In genomic region chr6:32931106-32931770, GRCm38 (mm10) we compare ENCODE assay signal across 20 mouse cellular contexts.
A peak's percentile ranks its signal among the peaks of the same experiment; 100 is the strongest.
DNase-seq lines count a peak whose midpoint lies in the region; ATAC-seq lines count a peak whose summit lies in the region.
"Had no signal": no experiment of that assay in that cellular context is flagged by ENCODE, and none has a peak within 500 bp of the region (broad histone marks: within the 10 kb centered on the region; RNA-seq: fewer than 3 reads in every experiment).

No protein-coding gene starts in this region.

- ATAC-seq in hindbrain, embryonic 14.5 days (ENCODE audit: low FRiP score), result no peak
- peak; percentile 67 for ATAC-seq in midbrain, embryonic 15.5 days (replicated peaks)
- ATAC-seq: lung, postnatal 0 days had no signal

- peaks cover 19% of the 10 kb centered on the region for H3K4me1 ChIP-seq in hindbrain, embryonic 14.5 days (replicated peaks; ENCODE audit: control insufficient read depth, insufficient read depth, low read length)
- H3K4me1 ChIP-seq in midbrain, embryonic 15.5 days, result peaks cover 10% of the 10 kb centered on the region
- H3K4me1 ChIP-seq: stomach, embryonic 15.5 days had no signal

- H3K36me3 ChIP-seq in hindbrain, embryonic 14.5 days (replicated peaks; ENCODE audit: control insufficient read depth, insufficient read depth), result no peaks in the 10 kb centered on the region
- no peaks in the 10 kb centered on the region for H3K36me3 ChIP-seq in midbrain, embryonic 15.5 days (replicated peaks)
- H3K36me3 ChIP-seq: stomach, embryonic 15.5 days had no signal

- no peak overlapping the region for H3K4me3 ChIP-seq in hindbrain, embryonic 14.5 days (replicated peaks; ENCODE audit: low read length)
- H3K4me3 ChIP-seq in midbrain, embryonic 15.5 days, result no peak overlapping the region
- H3K4me3 ChIP-seq: layer of hippocampus, adult 2 months; stomach, embryonic 15.5 days had no signal

- no peak overlapping the region for H3K27ac ChIP-seq in hindbrain, embryonic 14.5 days
- 0 out of 2 replicates have a peak overlapping the region, but pooled peaks have one; percentile 24 for H3K27ac ChIP-seq in midbrain, embryonic 15.5 days
- H3K27ac ChIP-seq: layer of hippocampus, adult 2 months; stomach, embryonic 15.5 days had no signal

- 27% methylated on average over 11 of the region's 11 CpGs for WGBS in hindbrain, embryonic 14.5 days
- WGBS in midbrain, embryonic 15.5 days, result 21% methylated on average over 11 of the region's 11 CpGs

- no peaks in the 10 kb centered on the region for H3K9me3 ChIP-seq in hindbrain, embryonic 14.5 days (ENCODE audit: control insufficient read depth, low read length)
- H3K9me3 ChIP-seq in midbrain, embryonic 15.5 days, result no peaks in the 10 kb centered on the region
- H3K9me3 ChIP-seq: stomach, embryonic 15.5 days had no signal

- DNase-seq in heart, adult 11 months, result peak; percentile 87
- no peak for DNase-seq in heart, postnatal 36 days
- DNase-seq in brain, adult 2 months (ENCODE audit: low read depth, low spot score), result peak; percentile 48
- DNase-seq in hindbrain, embryonic 14.5 days (ENCODE audit: low spot score), result peak; percentile 28
- DNase-seq in cerebellum, adult 11 months, result no peak
- DNase-seq in adrenal gland, adult 8-10 months, result no peak
- DNase-seq in left cerebral cortex, adult 9 months (ENCODE audit: low spot score in 2 of 2), result no peak
- DNase-seq: adrenal gland, postnatal 10 days; cerebellum, adult 8-10 months; gastrocnemius, postnatal 36 days; kidney, adult 18-20 months; kidney, postnatal 10 days; left cerebral cortex, postnatal 4 days; liver; thymus, adult 18-20 months; thymus, postnatal 4 days had no signal

- no peak overlapping the region for H3K9ac ChIP-seq in hindbrain, embryonic 14.5 days
- no peak overlapping the region for H3K9ac ChIP-seq in midbrain, embryonic 15.5 days
- H3K9ac ChIP-seq: stomach, embryonic 15.5 days had no signal

- no peak overlapping the region for H3K4me2 ChIP-seq in hindbrain, embryonic 14.5 days (replicated peaks)
- H3K4me2 ChIP-seq in midbrain, embryonic 15.5 days, result no peak overlapping the region
- H3K4me2 ChIP-seq: stomach, embryonic 15.5 days had no signal

- H3K27me3 ChIP-seq in hindbrain, embryonic 14.5 days (ENCODE audit: control insufficient read depth, insufficient read depth, low read length), result no peaks in the 10 kb centered on the region
- no peaks in the 10 kb centered on the region for H3K27me3 ChIP-seq in midbrain, embryonic 15.5 days (replicated peaks)
- H3K27me3 ChIP-seq: stomach, embryonic 15.5 days had no signal

- intact Hi-C loops in heart, postnatal 36 days (cut with DNase I), result no loop called here

Comparison
In these comparisons a context has a peak if more than half of its experiments do, and no peak if none do; other contexts are left out.
1. DNase-seq: peak in heart, adult 11 months (single experiment), brain, adult 2 months (single experiment) and hindbrain, embryonic 14.5 days (single experiment); none in heart, postnatal 36 days (0 of 2), cerebellum, adult 11 months (single experiment), adrenal gland, adult 8-10 months (single experiment) and left cerebral cortex, adult 9 months (0 of 2).